Mouse (Mus musculus): Measurements from ENCODE around the gene Nr1h2. TPM values are rescaled to one million over a fixed set of nuclear protein-coding genes. Genes with fewer than 3 reads are reported as not detected.

The Nr1h2 gene
- polyA plus RNA-seq, 1 experiment = not detected

- H3K27ac ChIP-seq (ENCODE audit: insufficient read depth, low read depth, low read length) = no peak overlapping the region
- whole genome bisulfite sequencing = 87% methylated on average over 3 of the region's 3 CpGs
- H3K4me3 ChIP-seq (ENCODE audit: insufficient read depth, low read depth, low read length) = no peak overlapping the region
- TF ChIP-seq CTCF (IDR thresholded peaks at IDR 0.05; ENCODE audit: insufficient read depth, low read depth, low read length) (no peak), POLR2A (IDR thresholded peaks at IDR 0.05; ENCODE audit: insufficient read depth, low read depth, low read length) (no peak)
- peaks cover 5% of the 10 kb centered on the region for H3K4me1 ChIP-seq (ENCODE audit: control insufficient read depth, insufficient read depth, low read length)
These were observed 23.2 kb downstream of the Nr1h2 start for GRCm38 (mm10) chr7:44530507-44530906.

GRCm38 (mm10) chr7:44529518-44529917 is 24.2 kb downstream of the Nr1h2 start:
- Histone ChIP-seq H3K27ac (ENCODE audit: insufficient read depth, low read depth, low read length) (no peak overlapping the region), H3K4me3 (ENCODE audit: insufficient read depth, low read depth, low read length) (no peak overlapping the region), H3K4me1 (ENCODE audit: control insufficient read depth, insufficient read depth, low read length) (peaks cover 10% of the 10 kb centered on the region)
- TF ChIP-seq POLR2A (IDR thresholded peaks at IDR 0.05; ENCODE audit: insufficient read depth, low read depth, low read length) (no peak), CTCF (IDR thresholded peaks at IDR 0.05; ENCODE audit: insufficient read depth, low read depth, low read length) (no peak)
- WGBS = 80% methylated on average over 5 of the region's 5 CpGs

GRCm38 (mm10) chr7:44527483-44528398 is 26.0 kb downstream of the Nr1h2 start:
- Histone ChIP-seq H3K27ac (ENCODE audit: insufficient read depth, low read depth, low read length) (no peak overlapping the region), H3K4me3 (ENCODE audit: insufficient read depth, low read depth, low read length) (peak overlapping the region; percentile 43), H3K4me1 (ENCODE audit: control insufficient read depth, insufficient read depth, low read length) (peaks cover 10% of the 10 kb centered on the region)
- 5% methylated on average over 40 of the region's 40 CpGs for whole genome bisulfite sequencing
- TF ChIP-seq POLR2A (IDR thresholded peaks at IDR 0.05; ENCODE audit: insufficient read depth, low read depth, low read length) (no peak), CTCF (IDR thresholded peaks at IDR 0.05; ENCODE audit: insufficient read depth, low read depth, low read length) (peak; percentile 77; the same call in 1 of the 2 replicates)

- Histone ChIP-seq H3K4me3 (ENCODE audit: insufficient read depth, low read depth, low read length) (no peak overlapping the region), H3K27ac (ENCODE audit: insufficient read depth, low read depth, low read length) (no peak overlapping the region), H3K4me1 (ENCODE audit: control insufficient read depth, insufficient read depth, low read length) (peaks cover 14% of the 10 kb centered on the region)
- TF ChIP-seq CTCF (IDR thresholded peaks at IDR 0.05; ENCODE audit: insufficient read depth, low read depth, low read length) (no peak), POLR2A (IDR thresholded peaks at IDR 0.05; ENCODE audit: insufficient read depth, low read depth, low read length) (no peak)
- WGBS = 91% methylated on average over 14 of the region's 14 CpGs
These were observed 27.2 kb downstream of the Nr1h2 start for GRCm38 (mm10) chr7:44526414-44527154.

GRCm38 (mm10) chr7:44525126-44525832 is 28.5 kb downstream of the Nr1h2 start:
- H3K4me1 ChIP-seq (ENCODE audit: control insufficient read depth, insufficient read depth, low read length) = peaks cover 15% of the 10 kb centered on the region
- WGBS = 19% methylated on average over 22 of the region's 22 CpGs
- TF ChIP-seq POLR2A (IDR thresholded peaks at IDR 0.05; ENCODE audit: insufficient read depth, low read depth, low read length) = no peak
- no peak for TF ChIP-seq CTCF (IDR thresholded peaks at IDR 0.05; ENCODE audit: insufficient read depth, low read depth, low read length)
- H3K4me3 ChIP-seq (ENCODE audit: insufficient read depth, low read depth, low read length) = no peak overlapping the region
- no peak overlapping the region for H3K27ac ChIP-seq (ENCODE audit: insufficient read depth, low read depth, low read length)

- H3K4me1 ChIP-seq (ENCODE audit: control insufficient read depth, insufficient read depth, low read length) = peaks cover 15% of the 10 kb centered on the region
- H3K4me3 ChIP-seq (ENCODE audit: insufficient read depth, low read depth, low read length) = no peak within 1 kb of the TSS
- TF ChIP-seq POLR2A (IDR thresholded peaks at IDR 0.05; ENCODE audit: insufficient read depth, low read depth, low read length) (no peak), CTCF (IDR thresholded peaks at IDR 0.05; ENCODE audit: insufficient read depth, low read depth, low read length) (no peak)
- 53% methylated on average over 12 of the region's 12 CpGs for WGBS
- no peak within 1 kb of the TSS for H3K27ac ChIP-seq (ENCODE audit: insufficient read depth, low read depth, low read length)
These were observed 29.2 kb downstream of the Nr1h2 start, which contains the start of gene Mybpc2 for GRCm38 (mm10) chr7:44524502-44524901. Mybpc2 (minus strand) TSS chr7:44524656.

GRCm38 (mm10) chr7:44523056-44523455 is 30.7 kb downstream of the Nr1h2 start:
- 80% methylated on average over 2 of the region's 2 CpGs for WGBS
- TF ChIP-seq POLR2A (IDR thresholded peaks at IDR 0.05; ENCODE audit: insufficient read depth, low read depth, low read length) (no peak), CTCF (IDR thresholded peaks at IDR 0.05; ENCODE audit: insufficient read depth, low read depth, low read length) (no peak)
- H3K4me3 ChIP-seq (ENCODE audit: insufficient read depth, low read depth, low read length) = no peak overlapping the region

GRCm38 (mm10) chr7:44521710-44522109 is 32.0 kb downstream of the Nr1h2 start:
- H3K27ac ChIP-seq (ENCODE audit: insufficient read depth, low read depth, low read length) = no peak overlapping the region
- 5% methylated on average over 20 of the region's 20 CpGs for WGBS
- no peak overlapping the region for H3K4me3 ChIP-seq (ENCODE audit: insufficient read depth, low read depth, low read length)
- TF ChIP-seq POLR2A (IDR thresholded peaks at IDR 0.05; ENCODE audit: insufficient read depth, low read depth, low read length) = no peak
- peak; percentile 76 for TF ChIP-seq CTCF (IDR thresholded peaks at IDR 0.05; ENCODE audit: insufficient read depth, low read depth, low read length)
- peaks cover 10% of the 10 kb centered on the region; the same call in 1 of the 2 replicates for H3K4me1 ChIP-seq (ENCODE audit: control insufficient read depth, insufficient read depth, low read length)

More at GRCm38 (mm10) chr7:44523056-44523455, 30.7 kb downstream of the Nr1h2 start:
- Histone ChIP-seq H3K27ac (ENCODE audit: insufficient read depth, low read depth, low read length) (no peak overlapping the region), H3K4me1 (ENCODE audit: control insufficient read depth, insufficient read depth, low read length) (peaks cover 13% of the 10 kb centered on the region)

Data from olfactory bulb, adult 2 months (tissue).